Mouse (Mus musculus) midbrain, postnatal 0 days (tissue): ENCODE measurements at regions not wholly inside any gene's neighbourhood (a gene's known extent, or its start where the extent isn't known, plus 50 kb on each side); places are given as distances from the start of the nearest gene placed in this dataset.

Source experiments
- ATAC-seq: fragments of 200-750 bp; cut with Nextera tagmentation; 2 replicates; pipeline ENCODE4 v1.8.0; 2017; ENCODE audit warnings: moderate number of reproducible peaks, mild to moderate bottlenecking, moderate TSS enrichment, moderate library complexity; ENCODE audit not compliant: low FRiP score
- DNase-seq: peaks from one replicate; pipeline ENCODE4 v3.0.0-alpha.2; 2015; ENCODE audit warnings: low spot score
- H3K27ac ChIP-seq: fragments of 300-500 bp; sonication (generic); 2 replicates; pipeline ENCODE4 v1.5.1; 2014; ENCODE audit warnings: low read depth, mild to moderate bottlenecking, low read length, mixed read lengths
- H3K27me3 ChIP-seq: fragments of 300-500 bp; sonication (generic); 2 replicates; pipeline ENCODE4 v1.6.1; 2014; ENCODE audit warnings: low read length, control low read depth, mixed read lengths; ENCODE audit not compliant: insufficient read depth
- H3K36me3 ChIP-seq: fragments of 300-500 bp; sonication (generic); 2 replicates; pipeline ENCODE4 v1.6.1; 2014; ENCODE audit warnings: low read length, control low read depth, mixed read lengths; ENCODE audit not compliant: insufficient read depth
- H3K4me1 ChIP-seq: fragments of 300-500 bp; sonication (generic); 2 replicates; pipeline ENCODE4 v1.6.1; 2014; ENCODE audit warnings: mild to moderate bottlenecking, control low read depth, antibody characterized with exemption, low read length, mixed read lengths; ENCODE audit not compliant: insufficient read depth
- H3K4me2 ChIP-seq: fragments of 300-500 bp; sonication (generic); 2 replicates; pipeline ENCODE4 v1.6.1; 2014; ENCODE audit warnings: low read depth, mild to moderate bottlenecking, low read length, mixed read lengths; ENCODE audit not compliant: poor library complexity, severe bottlenecking
- H3K4me3 ChIP-seq: fragments of 300-500 bp; sonication (generic); 2 replicates; pipeline ENCODE4 v1.5.1; 2014; ENCODE audit warnings: low read depth, mild to moderate bottlenecking, low read length, moderate library complexity
- H3K9ac ChIP-seq: fragments of 300-500 bp; sonication (generic); replicated peaks from 2 replicates; pipeline ENCODE4 v1.6.1; 2014; ENCODE audit warnings: mild to moderate bottlenecking, low read length, moderate library complexity, mixed read lengths; ENCODE audit not compliant: poor library complexity, severe bottlenecking
- H3K9me3 ChIP-seq: fragments of 300-500 bp; sonication (generic); 2 replicates; pipeline ENCODE4 v1.6.1; 2016; ENCODE audit warnings: low read length, control low read depth
- CTCF ChIP-seq: IDR thresholded peaks from 2 replicates; pipeline ENCODE4 v1.5.1; 2016; ENCODE audit warnings: antibody characterized with exemption, mild to moderate bottlenecking
- WGBS: fragments of 180-500 bp; shearing (Covaris S2); extraction: QIAGEN DNeasy Blood & Tissue Kit; methylation state at CpG from one replicate; pipeline ENCODE4 v1.1.7; 2014; 5-methylcytosine and 5-hydroxymethylcytosine counted together

- H3K36me3 ChIP-seq = no peaks in the 10 kb centered on the region
- H3K4me3 ChIP-seq = no peak overlapping the region
Observed at GRCm38 (mm10) chr13:44118846-44119245, 334.3 kb downstream of the Cd83 start.

GRCm38 (mm10) chr13:44121241-44121671 lies 336.7 kb downstream of the Cd83 start:
- no peak overlapping the region for H3K4me2 ChIP-seq
- 29% methylated on average over 7 of the region's 8 CpGs for WGBS
- H3K27ac ChIP-seq = peak overlapping the region; percentile 43; the same call in 1 of the 2 replicates
- H3K36me3 ChIP-seq = no peaks in the 10 kb centered on the region
- H3K4me3 ChIP-seq = no peak overlapping the region
- DNase-seq (peak; percentile 43), ATAC-seq (no peak)
- peaks cover 7% of the 10 kb centered on the region for H3K4me1 ChIP-seq
- no peak for TF ChIP-seq CTCF
- no peak overlapping the region for H3K9ac ChIP-seq
- no peaks in the 10 kb centered on the region for H3K9me3 ChIP-seq
- H3K27me3 ChIP-seq = no peaks in the 10 kb centered on the region

More at GRCm38 (mm10) chr13:44118846-44119245, 334.3 kb downstream of the Cd83 start:
- ATAC-seq (no peak), DNase-seq (no peak)
- Histone ChIP-seq H3K9me3 (no peaks in the 10 kb centered on the region), H3K4me2 (no peak overlapping the region), H3K27ac (no peak overlapping the region), H3K27me3 (no peaks in the 10 kb centered on the region), H3K4me1 (peaks cover 3% of the 10 kb centered on the region; the same call in 1 of the 2 replicates), H3K9ac (no peak overlapping the region)
- TF ChIP-seq CTCF = no peak
- 90% methylated on average over 6 of the region's 6 CpGs for WGBS

- DNase-seq = no peak
- no peak for ATAC-seq
- H3K36me3 ChIP-seq = no peaks in the 10 kb centered on the region
- H3K27ac ChIP-seq = no peak overlapping the region
- 76% methylated on average over 7 of the region's 7 CpGs for WGBS
- no peaks in the 10 kb centered on the region for H3K27me3 ChIP-seq
- no peak for TF ChIP-seq CTCF
- no peak overlapping the region for H3K4me3 ChIP-seq
- no peaks in the 10 kb centered on the region for H3K9me3 ChIP-seq
- H3K9ac ChIP-seq = no peak overlapping the region
- H3K4me2 ChIP-seq = no peak overlapping the region
- H3K4me1 ChIP-seq = peaks cover 7% of the 10 kb centered on the region
Observed at GRCm38 (mm10) chr13:44121932-44122331, 337.4 kb downstream of the Cd83 start.

GRCm38 (mm10) chr13:44126198-44126597 lies 341.6 kb downstream of the Cd83 start:
- Histone ChIP-seq H3K27ac (no peak overlapping the region), H3K9me3 (no peaks in the 10 kb centered on the region), H3K4me2 (no peak overlapping the region), H3K36me3 (no peaks in the 10 kb centered on the region), H3K4me3 (no peak overlapping the region), H3K27me3 (no peaks in the 10 kb centered on the region), H3K4me1 (peaks cover 4% of the 10 kb centered on the region), H3K9ac (no peak overlapping the region)
- no peak for ATAC-seq
- DNase-seq = peak; percentile 14
- 24% methylated on average over 10 of the region's 10 CpGs for WGBS
- TF ChIP-seq CTCF = peak; percentile 31; the same call in 1 of the 2 replicates

- TF ChIP-seq CTCF = no peak
Observed at GRCm38 (mm10) chr13:44128506-44129274, 344.1 kb downstream of the Cd83 start.

GRCm38 (mm10) chr13:44131916-44132315 lies 347.3 kb downstream of the Cd83 start:
- Histone ChIP-seq H3K4me3 (no peak overlapping the region), H3K9me3 (no peaks in the 10 kb centered on the region), H3K4me1 (no peaks in the 10 kb centered on the region), H3K27me3 (no peaks in the 10 kb centered on the region), H3K36me3 (no peaks in the 10 kb centered on the region), H3K27ac (no peak overlapping the region), H3K9ac (no peak overlapping the region), H3K4me2 (no peak overlapping the region)
- peak; percentile 28 for DNase-seq
- TF ChIP-seq CTCF = no peak
- WGBS = 73% methylated on average over 5 of the region's 5 CpGs
- no peak for ATAC-seq

More at GRCm38 (mm10) chr13:44128506-44129274, 344.1 kb downstream of the Cd83 start:
- Histone ChIP-seq H3K27ac (no peak overlapping the region), H3K36me3 (no peaks in the 10 kb centered on the region), H3K4me3 (no peak overlapping the region), H3K9ac (no peak overlapping the region), H3K27me3 (no peaks in the 10 kb centered on the region), H3K9me3 (no peaks in the 10 kb centered on the region), H3K4me1 (peaks cover 4% of the 10 kb centered on the region; the same call in 1 of the 2 replicates), H3K4me2 (no peak overlapping the region)
- DNase-seq (no peak), ATAC-seq (no peak)
- WGBS = 94% methylated on average over 16 of the region's 16 CpGs
